Mouse (Mus musculus) small intestine, adult 2 months (tissue): ENCODE data around the gene Tsc22d4.

Experiments
- CTCF ChIP-seq: fragments of 200-500 bp; IDR thresholded peaks from 2 replicates; pipeline ENCODE4 v1.5.1; 2012; ENCODE audit warnings: low read depth, mild to moderate bottlenecking, control low read depth, inconsistent platforms, low read length, moderate library complexity, mixed read lengths; ENCODE audit not compliant: insufficient replicate concordance, insufficient read length; ENCODE audit errors: extremely low read depth
- POLR2A ChIP-seq: fragments of 200-500 bp; IDR thresholded peaks from 2 replicates; pipeline ENCODE4 v1.6.1; 2012; ENCODE audit warnings: low read depth, mild to moderate bottlenecking, control low read depth, inconsistent platforms, low read length, moderate library complexity

- no peak for TF ChIP-seq POLR2A
- TF ChIP-seq CTCF, result peak; percentile 94
Observed at GRCm38 (mm10) chr5:137756882-137757661, 11.5 kb downstream of the Tsc22d4 start.
